Mouse (Mus musculus) activated CD4-positive, CD25-positive, alpha-beta regulatory T cell, adult 4 months (primary cell): ENCODE data around the gene Atp6v0a1. TPM values are rescaled to one million over a fixed set of nuclear protein-coding genes. Genes with fewer than 3 reads are reported as not detected.

Experiments used
- ATAC-seq: one replicate; pipeline ENCODE4 v1.8.0; 2017
- polyA plus RNA-seq, 2 experiments: library from polyadenylated mRNA; unstranded; fragments of 100-300 nt; shearing (Covaris generic); gene quantifications; one replicate each; pipeline ENCODE4 v1.2.1; 2017

Gene Atp6v0a1
- polyA plus RNA-seq, 2 experiments from 2014 or later: 4.3 to 4.7 TPM

- ATAC-seq: no peak
These were observed 77.0 kb downstream of the Atp6v0a1 start for GRCm38 (mm10) chr11:101086323-101086674.

GRCm38 (mm10) chr11:101086756-101087681, 77.8 kb downstream of the Atp6v0a1 start, which contains the start of gene Mlx:
Mlx (plus strand) TSS chr11:101087277.
- ATAC-seq: peak; percentile 81

- no peak for ATAC-seq
These were observed 78.4 kb downstream of the Atp6v0a1 start for GRCm38 (mm10) chr11:101087682-101088055.

- ATAC-seq: no peak
These were observed 80.7 kb downstream of the Atp6v0a1 start for GRCm38 (mm10) chr11:101089931-101090330.

GRCm38 (mm10) chr11:101094930-101095313, 85.7 kb downstream of the Atp6v0a1 start:
- ATAC-seq: no peak

GRCm38 (mm10) chr11:101095314-101096024, 86.2 kb downstream of the Atp6v0a1 start, which contains the start of gene Psmc3ip:
Psmc3ip (minus strand) TSS chr11:101095436.
- ATAC-seq: peak; percentile 86

GRCm38 (mm10) chr11:101098231-101098630, 89.0 kb downstream of the Atp6v0a1 start:
- ATAC-seq: no peak

- ATAC-seq: no peak
These were observed 93.8 kb downstream of the Atp6v0a1 start for GRCm38 (mm10) chr11:101103011-101103410.

GRCm38 (mm10) chr11:101109351-101109750, 100.1 kb downstream of the Atp6v0a1 start:
- no peak for ATAC-seq

- no peak for ATAC-seq
These were observed 101.5 kb downstream of the Atp6v0a1 start for GRCm38 (mm10) chr11:101110708-101111107.

GRCm38 (mm10) chr11:101111178-101111577, 101.9 kb downstream of the Atp6v0a1 start:
- no peak for ATAC-seq

- no peak for ATAC-seq
These were observed 102.9 kb downstream of the Atp6v0a1 start for GRCm38 (mm10) chr11:101112186-101112585.

Other genes starting within 250 kb of the Atp6v0a1 start
- under 1 TPM; 0.11 to 0.34 TPM for gene Kcnh4, start 249.5 kb upstream of the Atp6v0a1 start, polyA plus RNA-seq
- gene Hcrt, start 246.5 kb upstream of the Atp6v0a1 start, polyA plus RNA-seq: not detected
- 1 to 10 TPM; 3.2 to 5.3 TPM for gene Ghdc, start 238.5 kb upstream of the Atp6v0a1 start, polyA plus RNA-seq
- gene Stat5b, start 158.7 kb upstream of the Atp6v0a1 start, polyA plus RNA-seq: 10 to 100 TPM; 27.8 to 37.2 TPM
- 10 to 100 TPM; 23.8 to 37.0 TPM for gene Stat5a, start 150.1 kb upstream of the Atp6v0a1 start, polyA plus RNA-seq
- gene Stat3, start 69.9 kb upstream of the Atp6v0a1 start, polyA plus RNA-seq: 10 to 100 TPM; 71.0 to 82.0 TPM
- under 1 TPM; 0.12 to 0.13 TPM for gene Cavin1, start 38.6 kb upstream of the Atp6v0a1 start, polyA plus RNA-seq
- gene Naglu, start 60.6 kb downstream of the Atp6v0a1 start, polyA plus RNA-seq: 1 to 10 TPM; 6.8 to 9.0 TPM
- gene Hsd17b1, start 69.0 kb downstream of the Atp6v0a1 start, polyA plus RNA-seq: not detected
- 10 to 100 TPM; 17.9 to 22.1 TPM for gene Coasy, start 73.1 kb downstream of the Atp6v0a1 start, polyA plus RNA-seq
- gene Mlx, start 77.8 kb downstream of the Atp6v0a1 start, polyA plus RNA-seq: 10 to 100 TPM; 51.8 to 71.5 TPM
- 10 to 100 TPM; 12.3 to 13.4 TPM for gene Psmc3ip, start 86.0 kb downstream of the Atp6v0a1 start, polyA plus RNA-seq
- 10 to 100 TPM; 14.4 to 24.7 TPM for gene Retreg3, start 110.4 kb downstream of the Atp6v0a1 start, polyA plus RNA-seq
- 10 to 100 TPM; 17.7 to 26.8 TPM for gene Tubg1, start 110.5 kb downstream of the Atp6v0a1 start, polyA plus RNA-seq
- gene Tubg2, start 146.5 kb downstream of the Atp6v0a1 start, polyA plus RNA-seq: under 1 TPM; 0.68 to 0.94 TPM
- gene Cntnap1, start 161.1 kb downstream of the Atp6v0a1 start, polyA plus RNA-seq: under 1 TPM; 0.29 to 0.33 TPM
- not detected for gene Plekhh3, start 161.9 kb downstream of the Atp6v0a1 start, polyA plus RNA-seq
- 1 to 10 TPM; 1.5 to 1.6 TPM for gene Ccr10, start 166.0 kb downstream of the Atp6v0a1 start, polyA plus RNA-seq
- 10 to 100 TPM; 48.1 to 52.2 TPM for gene Ezh1, start 217.0 kb downstream of the Atp6v0a1 start, polyA plus RNA-seq
- not detected for gene Ramp2, start 236.6 kb downstream of the Atp6v0a1 start, polyA plus RNA-seq
- gene Vps25, start 244.3 kb downstream of the Atp6v0a1 start, polyA plus RNA-seq: 100 to 1,000 TPM; 122 to 153 TPM